Comparison of ENCODE assay signal across 10 mouse cellular contexts in the genomic region with DNA sequence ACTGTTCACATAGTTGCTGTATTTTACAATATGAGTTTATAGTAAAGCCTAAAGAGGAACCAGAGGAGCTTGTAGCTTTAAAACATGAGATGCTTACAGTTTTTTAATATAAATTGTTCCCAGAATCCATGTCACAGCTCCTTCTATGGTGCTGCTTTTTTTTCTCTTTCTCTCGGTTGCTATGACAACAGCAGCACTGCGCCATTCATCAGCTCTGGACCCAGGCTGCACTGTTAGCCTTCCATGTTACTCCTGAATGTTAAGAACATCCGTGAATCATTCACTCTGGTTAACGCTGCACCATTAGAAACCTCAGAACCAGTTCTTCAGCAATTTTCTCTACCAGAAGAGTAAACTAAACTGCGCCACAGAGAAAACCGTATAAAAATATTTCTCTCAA.
DNase-seq lines count a peak whose midpoint lies in the region; ATAC-seq and TF ChIP-seq lines count a peak whose summit lies in the region.
"Had no signal": no experiment of that assay in that cellular context is flagged by ENCODE, and none has a peak within 500 bp of the region (broad histone marks: within the 10 kb centered on the region; RNA-seq: fewer than 3 reads in every experiment).

No protein-coding gene starts in this region.

- H3K4me1 ChIP-seq in cortical plate, adult 2 months (ENCODE audit: control insufficient read depth, insufficient read depth, low read length), result peaks cover 3% of the 10 kb centered on the region; the same call in 1 of the 2 replicates
- peaks cover 14% of the 10 kb centered on the region for H3K4me1 ChIP-seq in hindbrain, embryonic 15.5 days (replicated peaks)
- peaks cover 8% of the 10 kb centered on the region for H3K4me1 ChIP-seq in midbrain, embryonic 11.5 days (ENCODE audit: control insufficient read depth, insufficient read depth, low read length)
- H3K4me1 ChIP-seq in heart, embryonic 11.5 days (ENCODE audit: control insufficient read depth, insufficient read depth, low read length), result peaks cover 8% of the 10 kb centered on the region; the same call in 1 of the 2 replicates
- H3K4me1 ChIP-seq: embryonic facial prominence, embryonic 13.5 days had no signal

- 24% methylated on average over 6 of the region's 6 CpGs for WGBS in hindbrain, embryonic 15.5 days
- WGBS in midbrain, embryonic 11.5 days, result 41% methylated on average over 6 of the region's 6 CpGs
- 78% methylated on average over 6 of the region's 6 CpGs for WGBS in heart, embryonic 11.5 days (ENCODE audit: insufficient replicate concordance)

- intact Hi-C loops in heart, postnatal 36 days (cut with DNase I), result no loop called here

- H3K4me2 ChIP-seq in hindbrain, embryonic 15.5 days, result peak overlapping the region; percentile 48
- no peak overlapping the region; the same call in 1 of the 2 replicates for H3K4me2 ChIP-seq in midbrain, embryonic 11.5 days
- no peak overlapping the region for H3K4me2 ChIP-seq in heart, embryonic 11.5 days
- H3K4me2 ChIP-seq: embryonic facial prominence, embryonic 13.5 days had no signal

- H3K27ac ChIP-seq in cortical plate, adult 2 months (ENCODE audit: insufficient read depth, low read length), result no peak overlapping the region
- peak overlapping the region; percentile 78 for H3K27ac ChIP-seq in hindbrain, embryonic 15.5 days (replicated peaks)
- no peak overlapping the region for H3K27ac ChIP-seq in midbrain, embryonic 11.5 days (ENCODE audit: low read depth, low read length)
- no peak overlapping the region for H3K27ac ChIP-seq in heart, embryonic 11.5 days (ENCODE audit: low read depth, low read length)
- H3K27ac ChIP-seq: embryonic facial prominence, embryonic 13.5 days had no signal

- peak overlapping the region; percentile 13; the same call in 1 of the 2 replicates for H3K9ac ChIP-seq in hindbrain, embryonic 15.5 days
- H3K9ac ChIP-seq in midbrain, embryonic 11.5 days (ENCODE audit: low read length), result no peak overlapping the region
- H3K9ac ChIP-seq in heart, embryonic 11.5 days (ENCODE audit: low read depth, low read length), result no peak overlapping the region
- H3K9ac ChIP-seq: embryonic facial prominence, embryonic 13.5 days had no signal

- H3K9me3 ChIP-seq in hindbrain, embryonic 15.5 days, result no peaks in the 10 kb centered on the region
- H3K9me3 ChIP-seq in midbrain, embryonic 11.5 days (ENCODE audit: control insufficient read depth, low read length), result no peaks in the 10 kb centered on the region
- H3K9me3 ChIP-seq in heart, embryonic 11.5 days (replicated peaks; ENCODE audit: control insufficient read depth, low read length), result no peaks in the 10 kb centered on the region
- H3K9me3 ChIP-seq: embryonic facial prominence, embryonic 13.5 days had no signal

- peak overlapping the region; percentile 48; the same call in 1 of the 2 replicates for H3K4me3 ChIP-seq in cortical plate, adult 2 months (ENCODE audit: insufficient read depth, low read length)
- peak overlapping the region; percentile 26 for H3K4me3 ChIP-seq in hindbrain, embryonic 15.5 days
- H3K4me3 ChIP-seq in midbrain, embryonic 11.5 days (ENCODE audit: low read depth, low read length), result no peak overlapping the region
- H3K4me3 ChIP-seq in heart, embryonic 11.5 days (ENCODE audit: low read depth, low read length), result no peak overlapping the region
- H3K4me3 ChIP-seq: embryonic facial prominence, embryonic 13.5 days; myocyte had no signal

- TF ChIP-seq CTCF in cortical plate, adult 2 months (IDR thresholded peaks at IDR 0.05; ENCODE audit: extremely low read depth, insufficient read depth, low read length), result no peak

- no peaks in the 10 kb centered on the region for H3K27me3 ChIP-seq in hindbrain, embryonic 15.5 days
- H3K27me3 ChIP-seq in midbrain, embryonic 11.5 days (ENCODE audit: control insufficient read depth, insufficient read depth, low read length), result no peaks in the 10 kb centered on the region
- no peaks in the 10 kb centered on the region for H3K27me3 ChIP-seq in heart, embryonic 11.5 days (ENCODE audit: control insufficient read depth, insufficient read depth, low read length)
- H3K27me3 ChIP-seq: embryonic facial prominence, embryonic 13.5 days had no signal

- peak; percentile 90; the same call in 1 of the 2 replicates for ATAC-seq in hindbrain, embryonic 15.5 days (ENCODE audit: low FRiP score, low read depth)
- ATAC-seq in midbrain, embryonic 11.5 days (ENCODE audit: low FRiP score), result peak; percentile 82; the same call in 1 of the 2 replicates
- ATAC-seq in heart, embryonic 11.5 days (replicated peaks; ENCODE audit: insufficient number of reproducible peaks, low FRiP score, low TSS enrichment), result no peak
- ATAC-seq in inflammation-experienced regulatory T-cells, adult 6 months, result no peak

- TF ChIP-seq POLR2A in cortical plate, adult 2 months (IDR thresholded peaks at IDR 0.05; ENCODE audit: extremely low read depth, insufficient read depth, low read length), result no peak

- DNase-seq in brain, adult 2 months (ENCODE audit: low read depth, low spot score), result peak; percentile 90
- no peak for DNase-seq in midbrain, embryonic 11.5 days (ENCODE audit: low spot score, missing footprints)
- no peak for DNase-seq in heart, postnatal 36 days
- no peak for DNase-seq in adrenal gland, postnatal 25 days

- H3K36me3 ChIP-seq in hindbrain, embryonic 15.5 days, result no peaks in the 10 kb centered on the region
- H3K36me3 ChIP-seq in midbrain, embryonic 11.5 days (ENCODE audit: control insufficient read depth, insufficient read depth, low read length), result no peaks in the 10 kb centered on the region
- H3K36me3 ChIP-seq in heart, embryonic 11.5 days (ENCODE audit: control insufficient read depth, insufficient read depth, low read length), result no peaks in the 10 kb centered on the region
- H3K36me3 ChIP-seq: embryonic facial prominence, embryonic 13.5 days had no signal

Comparison
In these comparisons a context has a peak if more than half of its experiments do, and no peak if none do; other contexts are left out.
1. H3K4me3 ChIP-seq: peak in cortical plate, adult 2 months (single experiment) and hindbrain, embryonic 15.5 days (single experiment); none in midbrain, embryonic 11.5 days (single experiment) and heart, embryonic 11.5 days (single experiment).
2. ATAC-seq: peak in hindbrain, embryonic 15.5 days (single experiment) and midbrain, embryonic 11.5 days (single experiment); none in heart, embryonic 11.5 days (single experiment) and inflammation-experienced regulatory T-cells, adult 6 months (single experiment).